Mouse (Mus musculus) left cerebral cortex, adult 2 months (tissue): ENCODE data around the gene Efr3b. TPM values are rescaled to one million over a fixed set of nuclear protein-coding genes. Genes with fewer than 3 reads are reported as not detected.

Source experiments
- DNase-seq, 2 experiments: peaks; one replicate each; pipeline ENCODE4 v3.0.0; 2021 to 2022; ENCODE audit warnings: low spot score in 2 of 2, mixed read lengths in 1 of 2; ENCODE audit errors: extremely low spot score in 1 of 2
- H3K27ac ChIP-seq: fragments of 200-600 bp; 2 replicates; pipeline ENCODE4 v1.8.1; 2022
- H3K4me3 ChIP-seq: fragments of 200-600 bp; 2 replicates; pipeline ENCODE4 v1.8.1; 2022
- CTCF ChIP-seq: fragments of 200-600 bp; IDR thresholded peaks from 2 replicates; pipeline ENCODE4 v1.8.1; 2022; ENCODE audit warnings: antibody characterized with exemption, mild to moderate bottlenecking, moderate library complexity
- intact Hi-C: fragments of 180-260 bp; cut with DNase I; formaldehyde crosslinking; loops from one replicate; pipeline ENCODE4 v1.15.1; 2025
- total RNA-seq, 2 experiments: library from RNA; stranded (reverse); gene quantifications; 2 replicates each; pipeline ENCODE4 v1.2.3; 2021

Efr3b gene
- total RNA-seq, 2 experiments from 2014 or later: 104 to 114 TPM

DNA sequence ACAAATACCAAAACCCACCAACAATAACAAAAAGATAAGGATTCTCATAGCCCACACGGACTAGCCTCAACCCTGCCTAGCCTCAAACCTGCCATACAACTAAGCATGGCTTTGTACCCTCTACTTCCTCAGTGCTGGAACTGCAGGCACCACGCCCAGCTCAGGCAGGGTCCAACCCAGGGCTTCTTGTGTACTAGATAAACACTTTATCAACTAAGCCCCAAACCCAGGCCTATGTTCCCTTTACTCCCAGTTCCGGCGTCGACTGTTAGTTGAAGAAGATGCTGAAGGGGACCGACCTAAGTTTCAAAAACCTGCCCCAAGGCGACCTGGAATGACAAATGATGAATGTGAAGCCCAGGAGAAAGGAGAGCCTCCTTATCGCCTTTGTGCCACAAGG, 27.2 kb upstream of the Efr3b start:
- intact Hi-C loops: no loop called here
- Histone ChIP-seq H3K27ac (peak overlapping the region; percentile 71), H3K4me3 (no peak overlapping the region)
- TF ChIP-seq CTCF: no peak
- DNase-seq: no peak

DNA sequence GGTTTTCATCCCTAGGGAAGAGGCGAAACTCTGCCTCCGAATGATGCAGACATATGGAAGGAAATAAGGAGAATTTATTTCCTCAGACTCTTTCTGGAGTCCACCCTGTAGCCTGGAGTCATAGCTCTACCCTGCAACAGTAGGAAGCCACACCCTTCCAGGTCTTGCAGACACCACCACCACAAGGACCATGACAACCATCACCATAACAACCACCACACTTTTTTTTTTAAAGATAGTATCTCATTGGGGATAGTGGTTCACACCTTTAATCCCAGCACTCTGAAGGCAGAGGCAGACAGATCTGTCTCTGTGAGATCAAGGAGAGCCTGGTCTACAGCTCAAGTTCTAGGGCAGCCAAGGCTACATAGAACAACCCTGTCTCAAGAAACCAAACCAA, 26.8 kb upstream of the Efr3b start:
- Histone ChIP-seq H3K27ac (no peak overlapping the region), H3K4me3 (no peak overlapping the region)
- TF ChIP-seq CTCF: no peak
- no peak for DNase-seq
- intact Hi-C loops: no loop called here

DNA sequence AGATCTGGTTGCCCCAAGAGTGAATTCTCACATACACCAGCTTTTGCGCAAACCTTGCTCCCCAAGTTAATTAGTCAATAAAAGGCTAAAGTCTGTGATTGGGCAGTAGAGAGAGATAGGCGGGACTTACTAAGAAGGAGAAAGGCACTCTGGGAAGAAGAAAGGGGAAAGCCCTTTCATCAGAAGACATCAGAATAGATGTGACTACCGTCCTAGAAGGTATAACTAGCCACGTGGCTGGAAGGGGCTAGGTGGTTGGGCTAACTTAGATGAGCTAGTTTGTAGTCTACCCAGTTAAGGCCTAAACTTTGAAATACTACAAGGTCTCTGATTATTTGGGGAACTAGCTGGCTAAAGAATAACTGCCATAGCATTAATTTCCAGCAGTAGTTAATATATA, 21.0 kb upstream of the Efr3b start:
- intact Hi-C loops: no loop called here
- no peak for TF ChIP-seq CTCF

DNA sequence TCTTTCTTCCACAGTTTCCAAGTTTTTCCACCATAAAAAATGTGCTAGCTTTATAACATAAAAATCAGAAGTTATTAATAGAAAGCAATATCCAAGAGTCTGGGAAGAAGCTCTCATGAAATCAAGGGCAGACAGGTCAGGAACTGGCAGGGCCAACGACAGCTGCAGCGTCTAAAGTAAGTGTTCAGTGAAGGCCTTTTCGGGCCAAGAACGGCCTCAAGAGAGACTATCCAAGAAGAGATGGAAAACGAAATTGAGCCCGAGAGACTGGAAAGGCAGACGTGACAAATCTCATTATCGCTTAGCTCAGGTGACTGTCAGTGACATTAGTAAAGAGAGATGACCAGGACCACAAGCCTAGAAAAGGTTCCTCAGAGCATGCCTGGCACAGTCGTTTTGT, 19.6 kb upstream of the Efr3b start:
- DNase-seq: no peak
- Histone ChIP-seq H3K27ac (no peak overlapping the region), H3K4me3 (no peak overlapping the region)
- intact Hi-C loops: no loop called here
- TF ChIP-seq CTCF: no peak

More for the DNA sequence above, 21.0 kb upstream of the Efr3b start:
- DNase-seq: no peak
- Histone ChIP-seq H3K27ac (no peak overlapping the region), H3K4me3 (no peak overlapping the region)

DNA sequence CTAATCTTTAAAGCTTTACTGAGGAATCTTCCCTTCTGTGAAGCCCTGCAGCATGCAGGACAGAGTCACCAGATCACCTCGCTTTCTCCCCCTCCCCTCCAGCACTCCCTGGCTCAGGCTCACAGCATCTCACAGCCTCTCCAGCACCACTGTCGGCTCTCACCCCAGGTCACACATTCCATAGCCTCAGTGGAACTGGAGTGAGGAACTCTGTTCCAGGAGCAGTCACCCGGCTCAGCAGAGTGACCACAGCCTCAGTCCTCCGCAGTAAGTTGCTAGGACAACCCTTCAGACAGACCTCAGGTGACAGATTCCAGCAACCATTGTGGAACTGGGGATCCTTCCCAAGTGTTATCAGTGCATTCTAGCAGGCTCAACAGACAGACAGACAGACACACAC, 16.1 kb upstream of the Efr3b start:
- no peak overlapping the region for H3K27ac ChIP-seq
- H3K4me3 ChIP-seq: no peak overlapping the region
- TF ChIP-seq CTCF: no peak
- DNase-seq: no peak
- intact Hi-C loops: no loop called here

DNA sequence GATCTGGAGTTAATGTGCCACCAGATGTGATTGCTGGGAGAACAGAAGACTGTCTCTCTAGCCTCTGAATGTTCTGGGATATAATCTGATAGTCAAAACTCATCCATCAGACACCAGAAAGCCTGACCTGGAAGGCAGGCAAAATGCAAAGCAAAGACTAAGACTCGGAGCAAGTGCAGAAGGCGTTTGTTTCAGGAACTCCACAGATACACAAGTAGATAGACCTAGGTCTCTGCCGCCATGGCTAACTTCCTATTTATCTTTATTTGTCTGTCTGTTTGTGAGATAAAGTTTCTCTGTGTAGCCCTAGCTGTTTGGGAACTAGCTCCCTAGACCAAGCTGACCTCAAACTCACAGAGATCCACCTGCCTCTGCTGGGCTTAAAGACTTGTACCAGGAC, 14.9 kb upstream of the Efr3b start:
- TF ChIP-seq CTCF: no peak
- Histone ChIP-seq H3K4me3 (no peak overlapping the region), H3K27ac (no peak overlapping the region)
- no peak for DNase-seq
- intact Hi-C loops: no loop called here

DNA sequence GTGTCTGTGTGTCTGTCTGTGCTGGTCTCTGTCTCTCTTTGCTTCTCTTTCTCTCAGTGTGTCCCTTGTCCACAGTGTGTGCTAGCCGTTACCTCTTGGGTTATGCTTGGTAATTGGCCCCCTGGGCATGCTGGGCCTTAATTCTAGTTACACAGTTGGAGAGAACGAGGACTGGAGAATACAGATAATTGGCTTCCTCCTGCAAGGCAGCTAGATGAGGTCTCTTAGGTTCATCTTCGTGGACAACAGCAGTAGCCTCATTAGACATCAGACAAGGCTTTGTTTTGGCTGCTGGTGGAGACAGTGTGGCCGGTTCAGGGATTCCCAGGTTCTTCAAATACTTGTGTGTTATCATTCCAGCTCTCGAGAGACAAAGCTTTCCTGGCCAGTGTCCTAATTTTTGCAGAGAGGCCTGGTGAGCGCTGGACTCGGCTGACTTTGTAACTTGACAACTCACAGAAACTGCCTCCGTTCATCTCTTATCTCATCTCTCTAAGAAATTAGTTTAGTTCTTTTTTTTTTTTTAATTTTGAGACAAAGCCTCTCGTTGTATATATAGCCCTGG, 12.2 kb upstream of the Efr3b start:
- intact Hi-C loops: no loop called here
- H3K4me3 ChIP-seq: no peak overlapping the region
- DNase-seq: no peak
- H3K27ac ChIP-seq: no peak overlapping the region
- TF ChIP-seq CTCF: no peak

DNA sequence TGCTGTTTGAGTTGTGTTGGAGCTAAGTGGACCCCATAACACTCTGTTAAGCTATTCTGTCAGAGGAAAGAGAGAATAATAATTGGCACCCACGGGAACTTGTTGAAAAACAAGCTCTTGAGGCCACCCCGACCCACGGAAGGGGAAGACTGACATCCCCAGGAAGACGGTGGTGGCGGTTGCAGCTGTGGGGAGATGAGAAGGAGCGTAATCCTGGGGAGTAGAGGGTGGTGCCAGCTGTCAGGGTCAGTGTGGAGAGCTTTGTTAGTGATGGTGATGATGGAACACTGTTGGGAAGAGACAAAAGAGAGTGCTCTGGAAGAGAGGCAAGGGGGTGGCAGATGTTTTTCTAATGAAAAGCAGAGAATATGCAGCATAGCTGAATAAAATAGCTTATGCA, 9.3 kb upstream of the Efr3b start:
- DNase-seq: no peak
- intact Hi-C loops: no loop called here
- no peak overlapping the region for H3K27ac ChIP-seq
- H3K4me3 ChIP-seq: no peak overlapping the region
- TF ChIP-seq CTCF: no peak

DNA sequence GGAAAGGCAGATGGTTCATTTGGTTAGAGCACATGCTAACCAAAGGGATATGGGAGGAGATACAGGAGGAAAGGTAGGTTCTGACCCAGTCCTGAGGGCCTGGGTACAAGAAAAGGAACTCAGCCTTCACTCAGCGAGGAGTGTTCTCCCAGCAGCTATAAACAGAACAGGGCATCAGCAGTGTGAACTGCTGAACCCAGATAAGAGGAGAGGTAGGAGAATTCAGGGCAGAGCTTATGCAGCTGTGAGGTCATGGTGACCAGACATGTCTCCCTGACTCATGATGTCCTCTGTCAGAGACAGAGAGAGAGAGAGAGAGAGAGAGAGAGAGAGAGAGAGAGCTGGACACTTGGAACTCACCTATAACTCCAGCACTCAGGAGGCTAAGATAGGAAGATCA, 7.3 kb upstream of the Efr3b start:
- TF ChIP-seq CTCF: no peak
- no peak overlapping the region for H3K27ac ChIP-seq
- no peak for DNase-seq
- H3K4me3 ChIP-seq: no peak overlapping the region
- intact Hi-C loops: no loop called here

DNA sequence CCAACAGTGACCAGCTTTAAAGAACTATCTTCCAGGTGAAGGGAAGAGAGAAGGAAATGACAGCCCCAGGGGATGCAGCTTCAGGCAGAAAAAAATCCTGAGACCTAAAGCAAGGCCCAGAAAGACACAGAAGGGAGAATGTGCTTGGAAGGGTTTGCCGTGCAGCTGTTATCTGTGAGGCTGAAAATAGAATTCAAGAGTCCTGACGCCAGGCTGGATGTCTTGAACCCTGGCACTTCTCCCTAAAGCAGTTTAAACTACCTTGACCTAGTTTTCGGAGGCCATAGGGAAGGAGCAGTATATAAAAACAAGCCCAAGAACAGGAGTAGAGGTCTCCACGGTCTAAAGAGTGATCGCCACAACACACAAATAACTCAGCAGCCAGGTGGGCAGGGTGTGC, 3.7 kb upstream of the Efr3b start:
- no peak for TF ChIP-seq CTCF
- no peak for DNase-seq
- intact Hi-C loops: no loop called here
- peak overlapping the region; percentile 53 for H3K27ac ChIP-seq
- H3K4me3 ChIP-seq: no peak overlapping the region

DNA sequence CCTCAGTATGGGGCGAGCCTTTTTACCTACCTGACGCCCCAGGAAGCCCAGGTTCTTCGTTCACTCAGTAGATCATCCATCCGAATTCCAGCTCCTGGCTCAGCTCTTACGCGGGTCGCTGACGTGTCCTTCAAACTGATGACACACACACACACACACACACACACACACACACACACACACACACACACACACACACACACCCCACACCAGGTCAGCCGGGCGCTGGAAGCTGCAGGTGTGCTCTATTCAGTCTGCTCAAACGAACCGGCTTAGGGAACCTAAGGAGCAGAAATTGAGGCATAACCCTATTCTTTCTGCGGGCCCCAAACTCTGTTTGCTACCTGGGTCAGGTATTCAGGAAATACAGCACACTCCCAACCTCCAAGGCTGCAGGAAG, 331 bp upstream of the Efr3b start:
- intact Hi-C loops: loop anchor here (2.0 kb wide), 2 partner anchors 32 to 44 kb away; partner anchors contain the start of gene Dnajc27
- peak overlapping the region; percentile 87; the same call in 1 of the 2 replicates for H3K27ac ChIP-seq
- DNase-seq: no peak
- no peak for TF ChIP-seq CTCF
- peak overlapping the region; percentile 95 for H3K4me3 ChIP-seq

DNA sequence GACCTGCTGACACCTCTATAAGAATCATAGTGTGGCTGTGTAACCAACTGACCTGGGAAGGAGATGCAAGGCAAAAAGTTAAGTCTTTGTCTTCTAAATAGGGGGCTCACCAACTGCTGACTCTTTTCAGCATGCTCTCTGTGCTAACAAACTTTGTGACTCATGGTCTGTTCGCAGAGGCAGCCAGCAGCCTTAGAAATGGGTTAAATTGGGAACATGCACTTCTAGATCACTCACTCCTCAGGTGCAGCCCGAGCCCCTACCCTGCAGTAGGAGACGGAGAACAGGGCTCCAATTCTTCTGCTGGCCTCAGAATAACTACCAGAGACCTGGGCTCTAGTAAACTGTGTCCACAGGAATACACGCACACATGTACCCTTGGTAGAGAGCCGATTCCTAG, 1.2 kb downstream of the Efr3b start:
- no peak for TF ChIP-seq CTCF
- H3K27ac ChIP-seq: peak overlapping the region; percentile 87
- intact Hi-C loops: loop anchor here (1.0 kb wide), 1 partner anchor 51 kb away; no protein-coding TSS in a partner anchor

DNA sequence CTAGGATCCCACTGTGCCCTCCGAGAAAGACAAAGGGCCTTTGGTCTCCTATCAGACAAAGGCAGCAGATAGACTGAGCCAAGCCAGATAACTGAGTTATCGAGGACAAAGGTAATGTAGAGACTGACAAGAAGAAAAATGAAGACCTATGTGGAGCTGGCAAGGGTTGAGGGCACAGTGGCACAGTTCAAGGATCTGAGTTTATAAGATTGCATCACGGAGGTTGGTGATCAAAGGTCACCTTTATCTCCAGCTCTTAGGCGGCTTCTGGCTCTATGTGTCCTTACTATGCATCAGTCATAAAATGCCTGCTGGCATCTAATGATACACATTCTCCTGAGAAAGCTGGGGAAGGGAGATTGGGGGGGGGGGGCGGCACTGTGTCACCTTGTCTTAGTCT, 2.6 kb downstream of the Efr3b start:
- no peak for DNase-seq
- H3K4me3 ChIP-seq: peak overlapping the region; percentile 95; the same call in 1 of the 2 replicates
- intact Hi-C loops: no loop called here
- no peak overlapping the region; the same call in 1 of the 2 replicates for H3K27ac ChIP-seq
- no peak for TF ChIP-seq CTCF

More for the DNA sequence above, 1.2 kb downstream of the Efr3b start:
- DNase-seq: peak in 1 of 2 experiments; percentile 38
- H3K4me3 ChIP-seq: peak overlapping the region; percentile 95

DNA sequence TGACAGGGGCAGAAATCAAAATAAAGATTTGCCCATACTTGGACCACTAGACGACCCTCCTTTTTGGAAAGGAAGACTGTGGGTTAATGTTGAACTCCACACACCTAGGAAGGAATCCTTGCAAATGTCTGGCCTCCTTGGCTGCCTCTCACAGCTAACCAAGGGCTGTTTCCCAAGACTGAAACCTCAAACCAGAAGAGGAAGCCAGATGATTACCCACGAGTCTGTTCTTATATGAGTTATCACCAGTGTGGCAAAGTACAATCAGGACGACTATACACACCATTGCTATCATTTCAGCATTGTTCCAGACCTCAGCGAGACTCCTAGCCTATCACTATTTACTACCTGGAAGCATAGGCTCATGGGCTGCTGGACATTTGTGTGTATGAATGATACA, 9.7 kb downstream of the Efr3b start:
- intact Hi-C loops: no loop called here
- no peak for TF ChIP-seq CTCF
- Histone ChIP-seq H3K4me3 (no peak overlapping the region), H3K27ac (peak overlapping the region; percentile 66)
- DNase-seq: no peak
